Mouse (Mus musculus) adrenal gland, postnatal 14 days (tissue): ENCODE results near the gene Bicral. TPM values are rescaled to one million over a fixed set of nuclear protein-coding genes. Genes with fewer than 3 reads are reported as not detected.
A peak's percentile ranks its signal among the peaks of the same experiment; 100 is the strongest.
"Not testable (repeated sequence)": the region's sequence is repeated elsewhere in the genome, so short reads cannot be mapped to it uniquely, and the experiment has no call there.

Source experiments
- DNase-seq: peaks from one replicate; pipeline ENCODE4 v3.0.0; 2021; ENCODE audit warnings: mixed read lengths
- total RNA-seq: library from RNA; stranded (reverse); gene quantifications from 2 replicates; pipeline ENCODE4 v1.2.3, GENCODE M21; 2021

The Bicral gene
- total RNA-seq, 1 experiment from 2014 or later = 19.4 TPM

- DNase-seq = no peak
Observed at GRCm38 (mm10) chr17:46796743-46797142, 61.5 kb downstream of the Bicral start.

GRCm38 (mm10) chr17:46792963-46793362 is 65.3 kb downstream of the Bicral start:
- DNase-seq = no peak

GRCm38 (mm10) chr17:46787974-46788373 is 70.3 kb downstream of the Bicral start:
- DNase-seq = not testable (repeated sequence)

GRCm38 (mm10) chr17:46786952-46787351 is 71.3 kb downstream of the Bicral start:
- DNase-seq = no peak

- no peak for DNase-seq
Observed at GRCm38 (mm10) chr17:46783222-46783565, 75.1 kb downstream of the Bicral start.

- DNase-seq = peak; percentile 95
Observed at GRCm38 (mm10) chr17:46782341-46783221, 75.7 kb downstream of the Bicral start, which contains the start of gene Rpl7l1. Gene Rpl7l1 (minus strand): TSS chr17:46782672.

GRCm38 (mm10) chr17:46781876-46782275 is 76.4 kb downstream of the Bicral start:
- DNase-seq = no peak

GRCm38 (mm10) chr17:46776087-46776486 is 82.2 kb downstream of the Bicral start:
- no peak for DNase-seq

GRCm38 (mm10) chr17:46775070-46775469 is 83.2 kb downstream of the Bicral start:
- no peak for DNase-seq

- DNase-seq = peak; percentile 19
Observed at GRCm38 (mm10) chr17:46774131-46774472, 84.2 kb downstream of the Bicral start.

- DNase-seq = peak; percentile 55
Observed at GRCm38 (mm10) chr17:46773278-46774130, 84.8 kb downstream of the Bicral start.

GRCm38 (mm10) chr17:46772404-46773277 is 85.6 kb downstream of the Bicral start, which contains the start of gene 2310039H08Rik:
Gene 2310039H08Rik (plus strand): TSS chr17:46772635.
- DNase-seq = peak; percentile 92

GRCm38 (mm10) chr17:46772038-46772403 is 86.3 kb downstream of the Bicral start:
- no peak for DNase-seq

GRCm38 (mm10) chr17:46771616-46772015 is 86.7 kb downstream of the Bicral start:
- DNase-seq = no peak

GRCm38 (mm10) chr17:46771025-46771424 is 87.3 kb downstream of the Bicral start:
- DNase-seq = no peak

GRCm38 (mm10) chr17:46770546-46770945 is 87.7 kb downstream of the Bicral start:
- DNase-seq = no peak

- no peak for DNase-seq
Observed at GRCm38 (mm10) chr17:46767868-46768267, 90.4 kb downstream of the Bicral start.

GRCm38 (mm10) chr17:46764916-46765315 is 93.4 kb downstream of the Bicral start:
- not testable (repeated sequence) for DNase-seq

- no peak for DNase-seq
Observed at GRCm38 (mm10) chr17:46763544-46763943, 94.7 kb downstream of the Bicral start, which contains the start of gene Ptcra. Gene Ptcra (minus strand): TSS chr17:46763712.

GRCm38 (mm10) chr17:46758753-46759152 is 99.5 kb downstream of the Bicral start:
- no peak for DNase-seq

GRCm38 (mm10) chr17:46751794-46752556 is 106.3 kb downstream of the Bicral start, which contains the start of gene Cnpy3:
Gene Cnpy3 (minus strand): TSS chr17:46752214.
- DNase-seq = peak; percentile 99
